Mouse (Mus musculus) layer of hippocampus, adult 11-12 months (tissue): Measurements from ENCODE around the gene Calhm3.
"Not testable (repeated sequence)": the region's sequence is repeated elsewhere in the genome, so short reads cannot be mapped to it uniquely, and the experiment has no call there.

Experiments
- DNase-seq: peaks from one replicate; pipeline ENCODE4 v3.0.0; 2022; ENCODE audit warnings: low spot score

The Calhm3 gene

GRCm38 (mm10) chr19:47167617-47168214, 10.2 kb upstream of the Calhm3 start:
- no peak for DNase-seq

DNA sequence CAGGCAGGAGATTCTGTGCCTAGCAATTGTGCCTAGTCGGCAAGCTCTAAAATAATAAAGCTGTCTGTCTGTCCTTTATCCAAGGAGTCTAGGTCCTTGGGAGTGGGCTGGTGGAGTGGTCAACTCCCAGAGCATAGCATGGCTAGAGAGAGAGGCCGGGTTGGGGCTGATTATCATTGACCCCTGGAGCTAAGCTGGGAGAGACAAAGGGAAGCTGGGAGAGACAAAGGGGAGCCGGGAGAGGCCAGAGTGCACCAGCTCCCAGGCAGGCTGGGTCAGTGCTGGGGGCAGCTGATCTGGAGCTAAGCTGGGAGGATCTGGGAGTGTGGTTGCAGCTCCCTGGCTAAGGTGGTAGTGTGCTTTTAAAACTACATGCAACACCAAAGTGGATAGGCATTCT, 9.2 kb upstream of the Calhm3 start:
- no peak for DNase-seq

GRCm38 (mm10) chr19:47163176-47163744, 5.7 kb upstream of the Calhm3 start:
- no peak for DNase-seq

DNA sequence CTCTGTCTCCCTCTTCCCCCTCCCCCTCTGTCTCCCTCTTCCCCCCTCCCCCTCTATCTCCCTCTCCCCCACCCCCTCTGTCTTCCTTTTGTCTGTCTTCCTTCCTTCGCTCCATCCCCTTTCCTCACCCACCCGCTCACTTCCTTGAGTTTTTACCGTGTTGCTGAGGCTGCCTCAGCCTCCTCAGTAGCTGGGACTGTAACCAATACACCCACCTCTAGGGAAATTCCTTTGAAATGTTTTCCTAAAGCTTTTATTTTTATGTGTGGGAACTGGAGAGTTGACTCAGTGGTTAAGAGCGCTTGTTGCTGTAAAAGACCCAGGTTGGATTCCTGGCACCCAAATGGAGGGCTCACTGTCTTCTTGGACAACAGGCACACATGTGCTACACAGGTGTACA, 4.1 kb upstream of the Calhm3 start:
- DNase-seq = no peak

DNA sequence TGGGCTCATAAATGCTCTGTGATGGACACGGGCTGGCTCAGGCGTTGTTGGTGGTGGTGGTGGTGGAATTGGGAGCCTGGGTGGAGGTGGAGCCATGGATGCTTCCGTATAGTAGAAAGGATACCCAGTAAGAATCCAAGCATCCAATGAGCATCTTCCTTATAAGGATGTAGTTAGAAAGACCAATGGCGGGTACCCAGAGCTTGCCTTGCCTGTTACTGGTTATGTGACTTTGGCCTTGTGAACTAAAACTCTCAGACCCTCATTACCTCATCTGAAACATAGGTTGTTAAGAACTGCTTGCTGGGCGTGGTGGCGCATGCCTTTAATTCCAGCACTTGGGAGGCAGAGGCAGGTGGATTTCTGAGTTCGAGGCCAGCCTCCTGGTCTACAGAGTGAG, 3.8 kb downstream of the Calhm3 start:
- DNase-seq = no peak

GRCm38 (mm10) chr19:47152062-47152369, 5.5 kb downstream of the Calhm3 start:
- no peak for DNase-seq

DNA sequence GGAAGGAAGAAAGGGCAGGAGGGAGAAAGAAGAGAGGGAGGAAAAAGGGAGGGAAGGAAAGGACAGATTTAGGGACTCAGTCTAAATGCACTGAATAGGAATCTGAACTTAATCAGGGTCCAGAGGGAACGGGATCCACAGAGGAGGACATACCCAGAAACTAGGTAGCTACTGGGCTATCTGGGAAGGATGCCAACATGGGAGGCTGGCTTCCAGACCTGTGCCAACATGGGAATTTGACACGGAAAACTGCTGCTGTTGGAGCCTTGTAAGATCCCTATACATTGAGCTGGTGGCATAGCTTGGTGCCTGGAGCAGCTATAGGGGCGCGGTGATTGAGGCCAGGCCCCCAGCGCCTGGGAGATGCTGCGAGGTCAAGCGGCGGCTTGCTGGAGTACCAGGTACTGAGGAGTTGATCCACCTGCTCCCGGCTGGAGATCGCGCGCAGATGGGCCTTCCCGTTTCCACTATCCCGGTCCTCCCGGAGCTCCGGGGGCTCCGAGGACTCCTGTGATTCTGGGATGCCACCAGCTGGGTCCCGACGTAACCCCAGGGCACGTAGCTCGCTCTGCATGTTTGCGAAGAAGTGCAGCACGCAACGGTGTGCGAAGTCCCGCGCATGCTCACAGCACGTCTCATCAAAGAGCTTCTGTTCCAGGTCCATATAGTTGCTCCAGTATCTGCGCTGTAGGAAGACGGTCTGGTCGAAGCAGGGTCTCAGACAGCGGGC, 6.1 kb downstream of the Calhm3 start:
- no peak for DNase-seq

DNA sequence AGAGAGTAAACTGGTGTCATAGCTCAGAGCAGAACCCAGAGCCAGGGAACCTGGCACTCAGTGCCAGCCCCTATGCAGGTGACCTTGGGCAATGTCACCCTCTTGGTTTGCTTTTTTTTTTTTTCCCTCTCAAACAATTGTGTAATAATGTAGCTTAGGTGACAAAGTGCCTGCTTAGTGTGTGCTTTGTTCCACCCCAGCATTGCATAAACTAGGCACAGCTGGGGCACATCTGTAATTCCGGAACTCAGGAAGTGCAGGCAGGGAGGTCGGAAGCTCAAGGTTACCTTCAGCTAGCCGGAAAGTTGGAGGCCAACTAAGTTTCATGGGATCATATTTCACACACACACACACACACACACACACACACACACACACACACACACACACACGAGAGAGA, 7.7 kb downstream of the Calhm3 start:
- DNase-seq = no peak

GRCm38 (mm10) chr19:47148267-47148847, 9.2 kb downstream of the Calhm3 start:
- DNase-seq = no peak

GRCm38 (mm10) chr19:47144154-47144553, 13.4 kb downstream of the Calhm3 start, which contains the start of gene Calhm1:
TSS of gene Calhm1 (minus strand) at chr19:47144254.
- no peak for DNase-seq

- no peak for DNase-seq
Measured at GRCm38 (mm10) chr19:47142438-47142837, 15.1 kb downstream of the Calhm3 start.

DNA sequence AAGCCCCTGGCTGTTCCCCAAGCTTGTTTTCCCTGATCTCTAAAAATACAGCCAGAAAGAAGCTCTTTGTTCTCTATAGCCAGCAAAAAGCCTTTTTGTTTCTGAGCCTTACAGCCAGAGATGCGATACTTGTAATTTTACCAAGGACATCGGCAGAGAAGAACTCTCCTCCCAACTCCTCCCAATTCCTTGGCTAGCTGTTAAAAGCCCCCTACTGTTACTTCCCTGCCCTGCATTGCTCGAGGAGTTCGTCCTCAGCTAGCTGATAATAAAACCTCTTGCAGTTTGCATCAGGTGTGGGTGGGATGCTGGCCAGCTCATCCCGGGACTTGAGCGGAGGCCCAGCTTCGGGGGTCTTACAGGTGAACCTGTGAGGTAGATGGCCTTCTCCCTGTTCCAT, 18.0 kb downstream of the Calhm3 start:
- DNase-seq = not testable (repeated sequence)

DNA sequence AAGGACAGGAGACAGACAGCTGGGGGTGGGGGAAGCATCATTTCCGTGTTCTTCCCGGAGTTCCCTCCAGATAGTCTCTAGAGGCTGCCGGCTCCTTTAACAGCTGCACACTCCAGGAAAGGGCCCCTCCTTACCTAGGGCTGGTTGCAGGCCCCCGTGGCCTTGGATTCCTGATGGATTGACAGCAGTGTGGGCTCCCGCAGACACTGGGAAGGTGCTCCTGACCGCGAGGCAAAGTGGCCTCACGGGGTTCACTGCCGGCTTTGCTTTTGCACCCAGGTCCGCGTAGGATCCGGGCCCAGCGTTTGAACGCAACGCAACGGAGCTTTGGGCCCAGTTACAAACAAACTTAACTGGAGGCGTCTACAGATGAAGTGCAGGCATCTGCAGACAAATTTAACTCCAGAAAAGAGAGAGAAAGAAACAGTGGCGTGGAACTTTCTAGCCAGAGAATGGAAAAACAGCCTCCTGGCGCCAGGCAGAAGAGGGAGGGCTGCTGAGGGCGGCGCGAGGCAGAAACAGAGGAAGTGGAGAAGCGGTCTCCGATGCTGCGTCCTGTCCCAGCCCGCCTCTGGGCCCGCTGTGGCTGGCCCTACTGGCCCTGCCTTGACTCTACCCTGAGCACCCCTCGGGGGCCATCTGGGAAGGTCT, 19.7 kb downstream of the Calhm3 start, which contains the start of gene Calhm2:
Gene Calhm2 (minus strand): TSS at position 524 of the 651 bp plus-strand sequence.
- DNase-seq = peak; percentile 58

DNA sequence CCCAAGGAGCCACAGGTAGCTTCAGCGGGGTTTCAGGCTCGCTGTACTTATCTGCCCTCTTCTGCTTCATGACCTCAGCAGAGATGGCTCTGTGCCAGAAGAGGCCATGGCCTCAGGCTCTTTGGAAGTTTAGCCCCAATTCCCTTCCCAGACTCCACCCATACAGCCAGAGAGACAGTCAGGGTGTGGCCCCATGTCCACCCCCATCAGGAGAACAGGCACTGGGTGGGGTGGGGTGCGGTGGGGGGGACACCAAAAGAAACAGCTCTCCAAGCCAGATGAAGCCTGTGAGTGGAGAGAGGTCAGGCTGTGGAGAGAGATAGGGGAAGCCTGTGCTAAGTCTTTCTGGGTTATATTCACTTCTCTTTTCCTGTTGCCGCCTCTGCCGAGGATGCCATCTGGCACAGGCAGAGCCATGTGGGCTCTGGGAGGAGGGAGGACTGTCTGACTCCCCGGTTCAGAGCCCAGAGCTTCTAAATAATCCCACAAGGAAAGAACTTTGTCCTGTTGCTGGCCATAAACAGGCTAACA, 20.4 kb downstream of the Calhm3 start:
- DNase-seq = peak; percentile 65

GRCm38 (mm10) chr19:47136170-47136569, 21.4 kb downstream of the Calhm3 start:
- no peak for DNase-seq

- DNase-seq = no peak
Measured at GRCm38 (mm10) chr19:47135568-47135967, 22.0 kb downstream of the Calhm3 start.

- no peak for DNase-seq
Measured at GRCm38 (mm10) chr19:47133161-47133560, 24.4 kb downstream of the Calhm3 start.

GRCm38 (mm10) chr19:47130551-47131125, 26.9 kb downstream of the Calhm3 start:
- DNase-seq = no peak

- no peak for DNase-seq
Measured at GRCm38 (mm10) chr19:47128835-47129234, 28.7 kb downstream of the Calhm3 start.

DNA sequence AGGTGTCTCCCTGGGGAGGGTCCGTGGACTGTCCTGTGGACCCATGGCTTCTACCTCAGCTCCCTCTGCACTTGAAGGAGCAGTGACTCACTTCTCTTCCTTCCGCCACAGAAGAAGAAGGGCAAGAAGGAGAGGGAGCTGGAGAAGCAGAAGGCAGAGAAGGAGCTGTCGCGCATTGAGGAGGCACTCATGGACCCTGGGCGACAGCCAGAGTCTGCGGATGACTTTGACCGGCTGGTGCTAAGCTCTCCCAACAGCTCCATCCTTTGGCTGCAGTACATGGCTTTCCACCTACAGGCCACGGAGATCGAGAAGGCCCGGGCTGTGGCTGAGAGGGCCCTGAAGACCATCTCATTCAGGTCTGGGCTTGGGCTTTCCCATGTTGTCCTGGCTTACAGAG, 29.4 kb downstream of the Calhm3 start:
- no peak for DNase-seq

DNA sequence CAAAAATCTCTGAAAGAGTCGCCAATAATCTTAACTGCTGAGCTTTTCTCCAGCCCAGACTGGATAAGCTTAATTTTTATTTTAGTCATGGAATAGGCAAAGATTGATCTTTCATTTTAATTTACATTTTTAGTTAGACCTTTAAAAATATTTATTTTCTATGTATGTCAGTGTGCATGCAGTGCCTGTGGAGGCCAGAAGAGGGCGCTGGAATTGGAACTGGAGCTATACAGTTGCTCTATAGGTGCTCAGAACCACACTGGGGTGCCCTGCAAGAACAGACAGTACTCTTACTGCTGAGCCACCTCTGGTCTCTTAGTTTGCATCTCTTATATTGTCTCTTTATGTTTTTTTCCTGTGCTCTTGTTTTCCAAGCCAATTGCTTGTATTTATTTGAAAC, 34.8 kb downstream of the Calhm3 start:
- DNase-seq = no peak

GRCm38 (mm10) chr19:47121054-47121453, 36.5 kb downstream of the Calhm3 start:
- no peak for DNase-seq
